Mouse (Mus musculus) liver, postnatal 0 days (tissue): Measurements from ENCODE around the gene Gm20716.

ENCODE experiments used
- CTCF ChIP-seq: sonication (generic); IDR thresholded peaks from 2 replicates; pipeline ENCODE4 v1.5.1; 2016; ENCODE audit warnings: antibody characterized with exemption, low read depth
- EP300 ChIP-seq: IDR thresholded peaks from 2 replicates; pipeline ENCODE4 v1.6.1; 2016; ENCODE audit warnings: antibody characterized with exemption, low read depth, mild to moderate bottlenecking

GRCm38 (mm10) chr2:168155666-168156065, 74.5 kb downstream of the Gm20716 start:
- TF ChIP-seq CTCF = no peak
- no peak for TF ChIP-seq EP300
